Mouse (Mus musculus) spleen, adult 2 months (tissue): ENCODE results near the gene Hsph1.

Experiments
- CTCF ChIP-seq: fragments of 200-500 bp; IDR thresholded peaks from 2 replicates; pipeline ENCODE4 v1.5.1; 2011; ENCODE audit warnings: mild to moderate bottlenecking, inconsistent platforms; ENCODE audit not compliant: insufficient read depth, insufficient read length, insufficient replicate concordance; ENCODE audit errors: extremely low read depth
- POLR2A ChIP-seq: fragments of 200-500 bp; IDR thresholded peaks from 2 replicates; pipeline ENCODE4 v1.6.1; 2011; ENCODE audit warnings: low read depth, low read length, inconsistent platforms

- TF ChIP-seq POLR2A, result no peak
- TF ChIP-seq CTCF, result no peak
These were observed 5.2 kb upstream of the Hsph1 start for GRCm38 (mm10) chr5:149641277-149641892.
